Mouse (Mus musculus) midbrain, embryonic 11.5 days (tissue): ENCODE results near the gene Olfr889. TPM values are rescaled to one million over a fixed set of nuclear protein-coding genes. Genes with fewer than 3 reads are reported as not detected.
"Not testable (repeated sequence)": the region's sequence is repeated elsewhere in the genome, so short reads cannot be mapped to it uniquely, and the experiment has no call there.

Experiments used
- ATAC-seq: fragments of 200-750 bp; cut with Nextera tagmentation; 2 replicates; pipeline ENCODE4 v1.8.0; 2017; ENCODE audit warnings: moderate TSS enrichment, moderate library complexity; ENCODE audit not compliant: low FRiP score
- DNase-seq: peaks from one replicate; pipeline ENCODE4 v3.0.0; 2015; ENCODE audit warnings: low spot score; ENCODE audit errors: missing footprints
- H3K27ac ChIP-seq: fragments of 300-500 bp; sonication (generic); 2 replicates; pipeline ENCODE4 v1.5.1; 2014; ENCODE audit warnings: low read depth, low read length
- H3K27me3 ChIP-seq: fragments of 300-500 bp; sonication (generic); 2 replicates; pipeline ENCODE4 v1.6.1; 2014; ENCODE audit warnings: mild to moderate bottlenecking, low read length, moderate library complexity, mixed read lengths; ENCODE audit not compliant: control insufficient read depth, insufficient read depth
- H3K36me3 ChIP-seq: fragments of 300-500 bp; sonication (generic); 2 replicates; pipeline ENCODE4 v1.6.1; 2014; ENCODE audit warnings: mild to moderate bottlenecking, low read length, moderate library complexity, mixed read lengths; ENCODE audit not compliant: control insufficient read depth, insufficient read depth
- H3K4me1 ChIP-seq: fragments of 300-500 bp; sonication (generic); 2 replicates; pipeline ENCODE4 v1.6.1; 2014; ENCODE audit warnings: low read length; ENCODE audit not compliant: control insufficient read depth, insufficient read depth
- H3K4me2 ChIP-seq: fragments of 300-500 bp; sonication (generic); 2 replicates; pipeline ENCODE4 v1.6.1; 2014; ENCODE audit warnings: mild to moderate bottlenecking, moderate library complexity
- H3K4me3 ChIP-seq: fragments of 300-500 bp; sonication (generic); 2 replicates; pipeline ENCODE4 v1.5.1; 2014; ENCODE audit warnings: low read depth, low read length
- H3K9ac ChIP-seq: fragments of 300-500 bp; sonication (generic); 2 replicates; pipeline ENCODE4 v1.6.1; 2014; ENCODE audit warnings: low read length
- H3K9me3 ChIP-seq: fragments of 300-500 bp; sonication (generic); 2 replicates; pipeline ENCODE4 v1.6.1; 2016; ENCODE audit warnings: low read length; ENCODE audit not compliant: control insufficient read depth
- WGBS: fragments of 180-500 bp; shearing (Covaris S2); extraction: QIAGEN DNeasy Blood & Tissue Kit; methylation state at CpG from one replicate; pipeline ENCODE4 v1.1.7; 2014; 5-methylcytosine and 5-hydroxymethylcytosine counted together
- polyA plus RNA-seq: library from polyadenylated mRNA; unstranded; fragments of >200 nt; fragmentation: Nextera tagmentation; extraction: Ambion mirVana; gene quantifications from 2 replicates; pipeline ENCODE4 v1.2.1, GENCODE M21; 2014

The Olfr889 gene
- polyA plus RNA-seq, result 0.04 and 0.07 TPM in 2 replicates

- Histone ChIP-seq H3K4me1 (no peaks in the 10 kb centered on the region), H3K9ac (no peak within 1 kb of the TSS), H3K36me3 (no peaks in the 10 kb centered on the region), H3K4me3 (no peak within 1 kb of the TSS), H3K4me2 (no peak within 1 kb of the TSS), H3K27me3 (no peaks in the 10 kb centered on the region), H3K9me3 (no peaks in the 10 kb centered on the region), H3K27ac (no peak within 1 kb of the TSS)
- DNase-seq (no peak), ATAC-seq (no peak)
Measured at GRCm38 (mm10) chr9:38114898-38115297, at the start of gene Olfr889. TSS of gene Olfr889 (plus strand) at chr9:38115198.

GRCm38 (mm10) chr9:38083772-38084171, 31.2 kb upstream of the Olfr889 start, which contains the start of gene Olfr887:
TSS of gene Olfr887 (plus strand) at chr9:38084072.
- H3K4me1 ChIP-seq, result no peaks in the 10 kb centered on the region
- WGBS, result 81% methylated on average over 1 of the region's 1 CpGs
- no peak for ATAC-seq
- H3K9ac ChIP-seq, result no peak within 1 kb of the TSS
- no peak within 1 kb of the TSS for H3K27ac ChIP-seq
- H3K4me2 ChIP-seq, result no peak within 1 kb of the TSS
- H3K4me3 ChIP-seq, result no peak within 1 kb of the TSS
- no peaks in the 10 kb centered on the region for H3K36me3 ChIP-seq
- H3K27me3 ChIP-seq, result no peaks in the 10 kb centered on the region
- DNase-seq, result no peak
- H3K9me3 ChIP-seq, result no peaks in the 10 kb centered on the region

- H3K4me3 ChIP-seq, result no peak within 1 kb of the TSS
- no peak for DNase-seq
- no peak for ATAC-seq
- WGBS, result 83% methylated on average over 1 of the region's 1 CpGs
- H3K27ac ChIP-seq, result no peak within 1 kb of the TSS
- no peaks in the 10 kb centered on the region for H3K36me3 ChIP-seq
- no peak within 1 kb of the TSS for H3K4me2 ChIP-seq
- no peaks in the 10 kb centered on the region for H3K27me3 ChIP-seq
- no peaks in the 10 kb centered on the region for H3K9me3 ChIP-seq
- H3K4me1 ChIP-seq, result no peaks in the 10 kb centered on the region
- H3K9ac ChIP-seq, result no peak within 1 kb of the TSS
Measured at GRCm38 (mm10) chr9:38107828-38108227, 7.2 kb upstream of the Olfr889 start, which contains the start of gene Olfr888. TSS of gene Olfr888 (plus strand) at chr9:38108128.

- Histone ChIP-seq H3K9ac (no peak within 1 kb of the TSS), H3K4me3 (no peak within 1 kb of the TSS), H3K9me3 (no peaks in the 10 kb centered on the region), H3K27ac (no peak within 1 kb of the TSS), H3K36me3 (no peaks in the 10 kb centered on the region), H3K4me1 (no peaks in the 10 kb centered on the region), H3K27me3 (no peaks in the 10 kb centered on the region), H3K4me2 (no peak within 1 kb of the TSS)
- DNase-seq (no peak), ATAC-seq (no peak)
Measured at GRCm38 (mm10) chr9:38142217-38142616, 27.2 kb downstream of the Olfr889 start, which contains the start of gene Olfr890. TSS of gene Olfr890 (plus strand) at chr9:38142517.

GRCm38 (mm10) chr9:38168341-38168740, 53.3 kb downstream of the Olfr889 start:
- not testable (repeated sequence) for H3K36me3 ChIP-seq, ATAC-seq, H3K4me2 ChIP-seq, H3K9ac ChIP-seq, H3K27me3 ChIP-seq, H3K4me1 ChIP-seq, DNase-seq, H3K27ac ChIP-seq, H3K4me3 ChIP-seq, H3K9me3 ChIP-seq
- WGBS, result 50% methylated on average over 2 of the region's 2 CpGs

Other genes starting within 250 kb of the Olfr889 start
- gene Olfr145, start 218.5 kb upstream of the Olfr889 start, polyA plus RNA-seq, result not detected in 2 replicates
- not detected in 2 replicates for gene Olfr878, start 197.4 kb upstream of the Olfr889 start, polyA plus RNA-seq
- not detected in 2 replicates for gene Olfr881, start 123.4 kb upstream of the Olfr889 start, polyA plus RNA-seq
- not detected in 2 replicates for gene Olfr883, start 89.4 kb upstream of the Olfr889 start, polyA plus RNA-seq
- not detected in 2 replicates for gene Olfr884, start 68.6 kb upstream of the Olfr889 start, polyA plus RNA-seq
- gene Olfr885, start 53.9 kb upstream of the Olfr889 start, polyA plus RNA-seq, result not detected in 2 replicates
- gene Olfr887, start 31.1 kb upstream of the Olfr889 start, polyA plus RNA-seq, result not detected in 2 replicates
- not detected in 2 replicates for gene Olfr888, start 7.1 kb upstream of the Olfr889 start, polyA plus RNA-seq
- not detected in 2 replicates for gene Olfr890, start 27.3 kb downstream of the Olfr889 start, polyA plus RNA-seq
- not detected in 2 replicates for gene Olfr891, start 65.6 kb downstream of the Olfr889 start, polyA plus RNA-seq
- gene Olfr893, start 93.2 kb downstream of the Olfr889 start, polyA plus RNA-seq, result not detected in 2 replicates
- gene Olfr894, start 102.9 kb downstream of the Olfr889 start, polyA plus RNA-seq, result not detected in 2 replicates
- gene Olfr143, start 137.6 kb downstream of the Olfr889 start, polyA plus RNA-seq, result not detected in 2 replicates
- gene Olfr895, start 152.7 kb downstream of the Olfr889 start, polyA plus RNA-seq, result not detected in 2 replicates
- not detected in 2 replicates for gene Olfr896-ps1, start 175.9 kb downstream of the Olfr889 start, polyA plus RNA-seq
- gene Olfr25, start 213.9 kb downstream of the Olfr889 start, polyA plus RNA-seq, result not detected in 2 replicates
- gene Olfr898, start 233.2 kb downstream of the Olfr889 start, polyA plus RNA-seq, result not detected in 2 replicates